Mouse (Mus musculus) limb, embryonic 14.5 days (tissue): ENCODE results near the gene Ccdc146. TPM values are rescaled to one million over a fixed set of nuclear protein-coding genes. Genes with fewer than 3 reads are reported as not detected.

Experiments
- ATAC-seq: fragments of 200-750 bp; cut with Nextera tagmentation; 2 replicates; pipeline ENCODE4 v1.8.0; 2017; ENCODE audit warnings: low read depth, moderate number of reproducible peaks, moderate TSS enrichment; ENCODE audit not compliant: low FRiP score
- DNase-seq: peaks from one replicate; pipeline ENCODE4 v3.0.0-alpha.2; 2015; ENCODE audit warnings: low spot score
- H3K27ac ChIP-seq: fragments of 300-500 bp; sonication (generic); replicated peaks from 2 replicates; pipeline ENCODE4 v1.5.1; 2014; ENCODE audit warnings: low read depth, mild to moderate bottlenecking, low read length, moderate library complexity, mixed read lengths
- H3K27me3 ChIP-seq: fragments of 300-500 bp; sonication (generic); 2 replicates; pipeline ENCODE4 v1.6.1; 2014; ENCODE audit warnings: low read length, mixed read lengths; ENCODE audit not compliant: control insufficient read depth, insufficient read depth
- H3K36me3 ChIP-seq: fragments of 300-500 bp; sonication (generic); 2 replicates; pipeline ENCODE4 v1.6.1; 2014; ENCODE audit warnings: mild to moderate bottlenecking, low read length, moderate library complexity, mixed read lengths; ENCODE audit not compliant: control insufficient read depth, insufficient read depth
- H3K4me1 ChIP-seq: fragments of 300-500 bp; sonication (generic); 2 replicates; pipeline ENCODE4 v1.6.1; 2014; ENCODE audit warnings: antibody characterized with exemption, low read length, mixed read lengths; ENCODE audit not compliant: control insufficient read depth, insufficient read depth
- H3K4me2 ChIP-seq: fragments of 300-500 bp; sonication (generic); replicated peaks from 2 replicates; pipeline ENCODE4 v1.6.1; 2014; ENCODE audit warnings: low read depth, mild to moderate bottlenecking, low read length, moderate library complexity; ENCODE audit not compliant: severe bottlenecking
- H3K4me3 ChIP-seq: fragments of 300-500 bp; sonication (generic); replicated peaks from 2 replicates; pipeline ENCODE4 v1.5.1; 2014; ENCODE audit warnings: low read length
- H3K9ac ChIP-seq: fragments of 300-500 bp; sonication (generic); 2 replicates; pipeline ENCODE4 v1.6.1; 2014; ENCODE audit warnings: mild to moderate bottlenecking, low read depth, low read length, moderate library complexity; ENCODE audit not compliant: severe bottlenecking
- H3K9me3 ChIP-seq: fragments of 300-500 bp; sonication (generic); 2 replicates; pipeline ENCODE4 v1.6.1; 2016; ENCODE audit warnings: low read length; ENCODE audit not compliant: control insufficient read depth
- POLR2A ChIP-seq: fragments of 200-500 bp; IDR thresholded peaks from 2 replicates; pipeline ENCODE4 v1.8.0; 2012; ENCODE audit warnings: inconsistent platforms, mild to moderate bottlenecking, moderate library complexity, borderline replicate concordance; ENCODE audit not compliant: insufficient read depth, insufficient read length; ENCODE audit errors: extremely low read depth
- WGBS: fragments of 180-500 bp; shearing (Covaris S2); extraction: QIAGEN DNeasy Blood & Tissue Kit; methylation state at CpG from one replicate; pipeline ENCODE4 v1.1.7; 2014; 5-methylcytosine and 5-hydroxymethylcytosine counted together
- polyA plus RNA-seq, 2 experiments: library from polyadenylated mRNA; depleted of rRNA in 1 of 2; stranded (reverse) in 1 of 2; unstranded in 1 of 2; fragments of >200 nt; fragmentation: Nextera tagmentation in 1 of 2; extraction: Ambion mirVana in 1 of 2; gene quantifications; 2 replicates each; pipeline versions ENCODE4 v1.2.1 to v1.2.3; 2012 to 2014

Ccdc146 gene
- polyA plus RNA-seq, 2 experiments = 0.09 to 0.18 TPM

GRCm38 (mm10) chr5:21314696-21315095, 109.8 kb downstream of the Ccdc146 start:
- Histone ChIP-seq H3K36me3 (no peaks in the 10 kb centered on the region), H3K9ac (no peak overlapping the region), H3K4me2 (no peak overlapping the region), H3K27me3 (no peaks in the 10 kb centered on the region), H3K4me1 (no peaks in the 10 kb centered on the region), H3K4me3 (no peak overlapping the region), H3K9me3 (no peaks in the 10 kb centered on the region), H3K27ac (no peak overlapping the region)
- WGBS = 81% methylated on average over 3 of the region's 3 CpGs
- no peak for DNase-seq
- no peak for ATAC-seq
- TF ChIP-seq POLR2A = no peak

GRCm38 (mm10) chr5:21307165-21307564, 117.3 kb downstream of the Ccdc146 start:
- TF ChIP-seq POLR2A = no peak
- H3K27me3 ChIP-seq = no peaks in the 10 kb centered on the region
- no peak overlapping the region for H3K9ac ChIP-seq
- ATAC-seq (no peak), DNase-seq (no peak)
- no peaks in the 10 kb centered on the region for H3K36me3 ChIP-seq
- no peak overlapping the region for H3K4me3 ChIP-seq
- 63% methylated on average over 5 of the region's 5 CpGs for WGBS
- no peak overlapping the region for H3K27ac ChIP-seq
- no peak overlapping the region for H3K4me2 ChIP-seq
- H3K9me3 ChIP-seq = no peaks in the 10 kb centered on the region
- no peaks in the 10 kb centered on the region for H3K4me1 ChIP-seq

GRCm38 (mm10) chr5:21301011-21301410, 123.5 kb downstream of the Ccdc146 start:
- Histone ChIP-seq H3K36me3 (no peaks in the 10 kb centered on the region), H3K9me3 (no peaks in the 10 kb centered on the region), H3K4me1 (no peaks in the 10 kb centered on the region; the same call in 1 of the 2 replicates), H3K9ac (no peak overlapping the region), H3K27me3 (no peaks in the 10 kb centered on the region), H3K4me3 (no peak overlapping the region), H3K4me2 (no peak overlapping the region), H3K27ac (no peak overlapping the region)
- 53% methylated on average over 6 of the region's 6 CpGs for WGBS
- no peak for ATAC-seq
- peak; percentile 14 for DNase-seq
- TF ChIP-seq POLR2A = no peak

GRCm38 (mm10) chr5:21300058-21300457, 124.4 kb downstream of the Ccdc146 start:
- no peak for DNase-seq
- 91% methylated on average over 3 of the region's 3 CpGs for WGBS
- no peaks in the 10 kb centered on the region; the same call in 1 of the 2 replicates for H3K4me1 ChIP-seq
- H3K9ac ChIP-seq = no peak overlapping the region
- H3K4me3 ChIP-seq = no peak overlapping the region
- H3K9me3 ChIP-seq = no peaks in the 10 kb centered on the region
- H3K4me2 ChIP-seq = no peak overlapping the region
- no peak for TF ChIP-seq POLR2A
- H3K27ac ChIP-seq = no peak overlapping the region
- ATAC-seq = no peak
- H3K36me3 ChIP-seq = no peaks in the 10 kb centered on the region
- no peaks in the 10 kb centered on the region for H3K27me3 ChIP-seq

GRCm38 (mm10) chr5:21299076-21299755, 125.3 kb downstream of the Ccdc146 start:
- Histone ChIP-seq H3K27ac (no peak overlapping the region), H3K9me3 (no peaks in the 10 kb centered on the region), H3K27me3 (no peaks in the 10 kb centered on the region), H3K9ac (no peak overlapping the region), H3K4me2 (no peak overlapping the region), H3K36me3 (no peaks in the 10 kb centered on the region), H3K4me1 (no peaks in the 10 kb centered on the region; the same call in 1 of the 2 replicates), H3K4me3 (no peak overlapping the region)
- peak; percentile 70 for ATAC-seq
- 57% methylated on average over 21 of the region's 21 CpGs for WGBS
- DNase-seq = peak; percentile 7
- no peak for TF ChIP-seq POLR2A
